Mouse (Mus musculus): ENCODE data around the gene Lat.
A peak's percentile ranks its signal among the peaks of the same experiment; 100 is the strongest.
"Not testable (repeated sequence)": the region's sequence is repeated elsewhere in the genome, so short reads cannot be mapped to it uniquely, and the experiment has no call there.

Lat gene

DNA sequence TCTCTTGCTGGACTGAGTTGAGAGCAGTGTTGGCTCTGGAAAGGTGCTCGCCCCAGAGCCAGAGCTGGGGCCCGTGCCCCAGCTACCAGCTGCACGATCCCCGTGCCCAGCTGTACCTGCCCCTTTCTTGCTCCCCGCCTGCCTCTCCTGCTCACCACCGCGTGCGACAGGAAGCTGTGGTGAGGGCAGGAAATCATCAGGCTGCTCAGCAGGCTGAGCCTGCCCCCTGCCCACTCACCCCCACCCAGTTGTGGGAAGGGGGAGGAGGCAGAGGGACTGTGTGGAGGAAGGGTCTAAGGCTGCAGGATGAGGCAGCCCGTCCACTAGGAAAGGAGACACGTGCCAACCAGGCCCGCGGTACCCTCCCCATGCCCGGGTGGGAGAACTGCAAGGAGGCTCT lies at the start of gene Lat:
Gene Lat (minus strand): TSS at position 178 of the 400 bp plus-strand sequence.
- Histone ChIP-seq H3K36me3 (ENCODE audit: insufficient read depth, low read length) (peaks cover 58% of the 10 kb centered on the region), H3K9me3 (ENCODE audit: low read length) (no peaks in the 10 kb centered on the region), H3K4me3 (replicated peaks; ENCODE audit: low read length) (peak within 1 kb of the TSS; percentile 81), H3K27me3 (ENCODE audit: insufficient read depth, low read length) (peaks cover 5% of the 10 kb centered on the region), H3K4me1 (replicated peaks; ENCODE audit: low read depth, low read length) (peaks cover 64% of the 10 kb centered on the region)
- no peak for TF ChIP-seq NANOG (IDR thresholded peaks at IDR 0.05; ENCODE audit: borderline replicate concordance, low read length)
- no peak for TF ChIP-seq CTCF (conservative IDR thresholded peaks at IDR 0.05; ENCODE audit: low read length)
- no peak for TF ChIP-seq POU5F1 (IDR thresholded peaks at IDR 0.05; ENCODE audit: borderline replicate concordance, low read length)

DNA sequence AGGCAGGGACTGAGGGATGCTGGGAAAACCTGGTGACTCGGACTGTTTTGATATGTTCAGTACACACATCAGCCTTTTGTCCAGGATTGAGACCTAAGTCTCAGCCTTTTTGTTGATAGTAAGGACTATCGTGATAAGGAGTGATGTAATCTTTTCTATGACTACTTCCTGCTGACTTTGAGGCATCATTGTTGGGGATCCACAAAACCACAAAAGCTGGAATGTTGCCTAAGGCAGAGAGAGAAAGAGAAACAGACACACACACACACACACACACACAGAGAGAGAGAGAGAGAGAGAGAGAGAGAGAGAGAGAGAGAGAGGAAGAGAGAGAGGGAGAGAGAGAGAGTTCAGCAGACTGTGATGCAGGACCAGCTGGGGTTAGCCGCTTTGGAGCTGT lies 49.1 kb upstream of the Lat start:
- H3K9me3 ChIP-seq (ENCODE audit: low read length), result no peaks in the 10 kb centered on the region
- TF ChIP-seq NANOG (IDR thresholded peaks at IDR 0.05; ENCODE audit: borderline replicate concordance, low read length), result no peak
- no peak for TF ChIP-seq CTCF (conservative IDR thresholded peaks at IDR 0.05; ENCODE audit: low read length)
- TF ChIP-seq POU5F1 (IDR thresholded peaks at IDR 0.05; ENCODE audit: borderline replicate concordance, low read length), result no peak

DNA sequence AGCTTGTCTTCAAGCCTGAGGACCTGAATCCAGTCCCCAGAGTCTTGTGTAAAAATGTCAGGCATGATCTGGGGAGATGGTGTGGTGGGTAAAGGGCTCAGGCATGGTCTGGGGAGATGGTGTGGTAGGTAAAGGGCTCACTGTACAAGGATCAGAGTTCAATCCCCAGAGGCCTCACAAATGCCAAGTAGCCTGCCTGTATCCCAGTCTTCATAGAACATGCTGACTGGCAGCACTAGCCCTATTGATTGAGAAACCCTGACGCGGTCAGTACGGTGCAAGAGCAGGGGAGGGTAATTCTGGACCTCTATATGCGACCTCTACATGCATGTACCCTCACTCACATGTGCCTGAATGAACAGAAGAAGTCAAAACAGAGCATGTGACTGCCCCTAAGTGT lies 48.2 kb upstream of the Lat start:
- TF ChIP-seq CTCF (conservative IDR thresholded peaks at IDR 0.05; ENCODE audit: low read length) (no peak), POU5F1 (IDR thresholded peaks at IDR 0.05; ENCODE audit: borderline replicate concordance, low read length) (no peak), NANOG (IDR thresholded peaks at IDR 0.05; ENCODE audit: borderline replicate concordance, low read length) (no peak)
- no peaks in the 10 kb centered on the region for H3K27me3 ChIP-seq (ENCODE audit: insufficient read depth, low read length)
- no peaks in the 10 kb centered on the region for H3K36me3 ChIP-seq (ENCODE audit: insufficient read depth, low read length)

More for the DNA sequence above, 49.1 kb upstream of the Lat start:
- Histone ChIP-seq H3K36me3 (ENCODE audit: insufficient read depth, low read length) (no peaks in the 10 kb centered on the region), H3K27me3 (ENCODE audit: insufficient read depth, low read length) (no peaks in the 10 kb centered on the region), H3K4me3 (replicated peaks; ENCODE audit: low read length) (no peak overlapping the region), H3K4me1 (replicated peaks; ENCODE audit: low read depth, low read length) (peaks cover 32% of the 10 kb centered on the region)

DNA sequence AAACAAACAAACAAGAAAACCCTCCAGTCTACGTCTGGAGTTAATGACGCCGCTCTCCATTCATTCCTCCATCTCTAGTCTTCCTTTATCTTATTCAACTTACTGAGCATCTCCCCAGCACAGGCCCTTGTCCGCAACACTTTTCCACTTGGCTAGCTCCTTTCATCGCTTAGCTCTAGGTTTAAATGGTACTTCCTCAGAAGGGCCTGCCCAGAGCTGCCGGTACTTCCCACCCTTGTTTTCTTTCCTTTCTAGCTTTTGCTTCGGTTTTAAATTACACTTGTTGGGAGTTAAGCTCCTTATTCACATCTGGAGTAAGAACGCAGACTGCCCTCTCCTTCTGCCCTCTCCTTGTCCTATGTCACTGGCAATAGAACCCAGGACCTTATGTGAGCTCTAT lies 47.7 kb upstream of the Lat start:
- H3K4me3 ChIP-seq (replicated peaks; ENCODE audit: low read length), result no peak overlapping the region
- H3K4me1 ChIP-seq (replicated peaks; ENCODE audit: low read depth, low read length), result peaks cover 42% of the 10 kb centered on the region
- no peaks in the 10 kb centered on the region for H3K36me3 ChIP-seq (ENCODE audit: insufficient read depth, low read length)
- TF ChIP-seq POU5F1 (IDR thresholded peaks at IDR 0.05; ENCODE audit: borderline replicate concordance, low read length), result no peak
- no peak for TF ChIP-seq CTCF (conservative IDR thresholded peaks at IDR 0.05; ENCODE audit: low read length)
- no peak for TF ChIP-seq NANOG (IDR thresholded peaks at IDR 0.05; ENCODE audit: borderline replicate concordance, low read length)
- no peaks in the 10 kb centered on the region for H3K9me3 ChIP-seq (ENCODE audit: low read length)
- H3K27me3 ChIP-seq (ENCODE audit: insufficient read depth, low read length), result no peaks in the 10 kb centered on the region

More for the DNA sequence above, 48.2 kb upstream of the Lat start:
- H3K4me1 ChIP-seq (replicated peaks; ENCODE audit: low read depth, low read length), result peaks cover 41% of the 10 kb centered on the region
- no peak overlapping the region for H3K4me3 ChIP-seq (replicated peaks; ENCODE audit: low read length)
- no peaks in the 10 kb centered on the region for H3K9me3 ChIP-seq (ENCODE audit: low read length)

DNA sequence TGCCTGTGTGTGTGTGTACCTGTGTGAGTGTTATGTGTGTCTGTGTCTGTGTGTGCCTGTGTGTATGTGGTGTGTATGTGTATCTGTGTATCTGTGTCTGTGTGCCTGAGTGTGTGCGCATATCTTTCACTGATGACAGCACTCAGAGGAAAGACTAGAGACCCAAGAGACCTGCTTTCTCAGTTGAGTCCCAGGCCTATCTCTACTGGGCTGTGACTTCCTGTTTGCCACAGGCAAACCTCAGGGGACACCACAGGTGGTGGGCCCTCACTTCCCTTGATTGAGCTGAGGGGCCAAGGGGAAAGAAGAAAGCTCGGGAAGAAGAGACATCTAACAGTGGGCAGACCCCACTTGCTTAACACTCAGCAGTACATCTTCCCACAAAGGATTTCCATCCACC lies 47.2 kb upstream of the Lat start:
- no peaks in the 10 kb centered on the region for H3K36me3 ChIP-seq (ENCODE audit: insufficient read depth, low read length)
- no peak for TF ChIP-seq POU5F1 (IDR thresholded peaks at IDR 0.05; ENCODE audit: borderline replicate concordance, low read length)
- peaks cover 42% of the 10 kb centered on the region for H3K4me1 ChIP-seq (replicated peaks; ENCODE audit: low read depth, low read length)
- H3K27me3 ChIP-seq (ENCODE audit: insufficient read depth, low read length), result peaks cover 4% of the 10 kb centered on the region; the same call in 1 of the 2 replicates
- no peaks in the 10 kb centered on the region for H3K9me3 ChIP-seq (ENCODE audit: low read length)
- no peak overlapping the region for H3K4me3 ChIP-seq (replicated peaks; ENCODE audit: low read length)

DNA sequence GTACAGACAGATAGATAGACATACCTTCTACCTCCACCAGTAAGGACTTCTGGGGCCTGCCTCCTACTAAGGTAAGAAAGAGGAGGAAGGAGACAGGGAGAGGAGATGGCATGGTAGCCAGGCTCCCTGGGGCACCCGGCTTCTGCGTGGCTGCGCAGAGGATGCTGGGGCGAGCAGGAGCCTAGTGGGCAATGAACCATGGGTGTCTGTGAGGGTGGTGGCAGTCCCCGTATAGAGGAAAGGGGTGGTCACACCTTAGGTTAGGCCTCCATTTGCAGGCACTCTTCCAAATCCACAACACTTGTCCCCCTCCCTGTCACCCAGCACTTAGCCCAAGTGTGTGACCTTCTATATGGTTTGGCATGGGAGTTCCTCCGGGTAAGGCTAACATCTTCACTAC lies 45.4 kb upstream of the Lat start, which contains the start of gene Cd19:
Gene Cd19 (minus strand): TSS at position 165 of the 400 bp plus-strand sequence.
- H3K36me3 ChIP-seq (ENCODE audit: insufficient read depth, low read length), result no peaks in the 10 kb centered on the region
- H3K9me3 ChIP-seq (ENCODE audit: low read length), result no peaks in the 10 kb centered on the region
- H3K4me1 ChIP-seq (replicated peaks; ENCODE audit: low read depth, low read length), result peaks cover 42% of the 10 kb centered on the region
- TF ChIP-seq POU5F1 (IDR thresholded peaks at IDR 0.05; ENCODE audit: borderline replicate concordance, low read length) (no peak), CTCF (conservative IDR thresholded peaks at IDR 0.05; ENCODE audit: low read length) (no peak), NANOG (IDR thresholded peaks at IDR 0.05; ENCODE audit: borderline replicate concordance, low read length) (no peak)
- no peak within 1 kb of the TSS for H3K4me3 ChIP-seq (replicated peaks; ENCODE audit: low read length)
- H3K27me3 ChIP-seq (ENCODE audit: insufficient read depth, low read length), result peaks cover 11% of the 10 kb centered on the region

DNA sequence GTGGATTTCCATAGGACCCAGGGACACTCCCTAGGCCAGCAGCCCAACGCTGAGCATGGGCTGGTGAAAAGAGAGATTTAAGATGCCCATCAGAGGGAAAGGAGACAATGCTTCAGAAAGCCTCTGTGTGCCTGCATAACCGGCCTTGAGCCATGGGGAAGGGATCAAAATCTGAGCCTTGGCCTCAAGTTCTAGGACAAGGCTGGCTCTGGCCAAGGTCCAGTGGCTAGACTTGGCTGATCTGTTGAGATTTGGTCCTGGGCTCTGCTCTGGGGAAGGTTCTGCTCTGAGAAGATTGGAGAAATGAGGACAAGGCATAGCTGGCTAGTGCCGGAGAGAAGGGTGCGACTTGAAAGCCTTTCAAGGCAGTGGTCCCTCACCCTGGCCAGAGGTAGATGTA lies 41.7 kb upstream of the Lat start:
- no peak overlapping the region for H3K4me3 ChIP-seq (replicated peaks; ENCODE audit: low read length)
- H3K4me1 ChIP-seq (replicated peaks; ENCODE audit: low read depth, low read length), result peaks cover 19% of the 10 kb centered on the region
- H3K27me3 ChIP-seq (ENCODE audit: insufficient read depth, low read length), result peaks cover 11% of the 10 kb centered on the region
- TF ChIP-seq NANOG (IDR thresholded peaks at IDR 0.05; ENCODE audit: borderline replicate concordance, low read length) (no peak), CTCF (conservative IDR thresholded peaks at IDR 0.05; ENCODE audit: low read length) (no peak), POU5F1 (IDR thresholded peaks at IDR 0.05; ENCODE audit: borderline replicate concordance, low read length) (no peak)
- no peaks in the 10 kb centered on the region for H3K36me3 ChIP-seq (ENCODE audit: insufficient read depth, low read length)
- H3K9me3 ChIP-seq (ENCODE audit: low read length), result no peaks in the 10 kb centered on the region

DNA sequence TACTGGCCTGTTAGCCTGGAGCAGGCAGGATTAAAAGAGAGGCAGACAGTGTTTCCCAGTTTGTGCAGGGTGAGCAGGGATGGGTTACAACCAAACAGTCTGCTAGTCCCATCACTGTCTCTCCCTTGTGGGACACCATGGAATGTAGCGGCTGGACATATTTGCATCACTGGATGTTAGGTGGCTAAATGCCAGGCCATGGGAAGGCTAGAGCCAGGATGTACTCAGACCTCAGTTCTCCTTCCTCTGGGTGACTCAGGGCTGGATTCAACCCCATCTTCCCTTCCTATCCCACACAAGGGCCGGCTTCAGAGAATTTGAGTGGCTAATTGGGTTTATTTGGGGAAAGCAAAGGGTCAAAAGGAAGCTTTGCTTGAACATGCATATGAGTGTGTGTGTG lies 39.3 kb upstream of the Lat start:
- Histone ChIP-seq H3K27me3 (ENCODE audit: insufficient read depth, low read length) (peaks cover 11% of the 10 kb centered on the region), H3K36me3 (ENCODE audit: insufficient read depth, low read length) (no peaks in the 10 kb centered on the region), H3K4me1 (replicated peaks; ENCODE audit: low read depth, low read length) (peaks cover 12% of the 10 kb centered on the region), H3K9me3 (ENCODE audit: low read length) (no peaks in the 10 kb centered on the region), H3K4me3 (replicated peaks; ENCODE audit: low read length) (no peak overlapping the region)
- TF ChIP-seq POU5F1 (IDR thresholded peaks at IDR 0.05; ENCODE audit: borderline replicate concordance, low read length), result no peak
- TF ChIP-seq NANOG (IDR thresholded peaks at IDR 0.05; ENCODE audit: borderline replicate concordance, low read length), result no peak
- no peak for TF ChIP-seq CTCF (conservative IDR thresholded peaks at IDR 0.05; ENCODE audit: low read length)

DNA sequence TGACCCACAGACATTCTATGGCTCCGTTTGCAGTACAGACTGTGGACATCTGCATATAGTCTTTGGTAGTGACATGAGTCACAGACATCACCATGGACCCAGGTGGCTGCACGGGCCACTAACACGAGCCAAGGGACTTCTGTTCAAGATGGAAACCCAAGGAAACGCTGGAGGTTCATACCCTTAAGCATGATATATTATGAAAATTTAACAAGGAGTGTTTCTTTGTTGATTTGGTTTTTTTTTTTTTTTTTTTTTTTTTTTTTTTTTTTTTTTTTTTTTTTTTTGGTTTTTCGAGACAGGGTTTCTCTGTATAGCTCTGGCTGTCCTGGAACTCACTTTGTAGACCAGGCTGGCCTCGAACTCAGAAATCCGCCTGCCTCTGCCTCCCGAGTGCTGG lies 33.1 kb upstream of the Lat start:
- not testable (repeated sequence) for H3K4me3 ChIP-seq (replicated peaks; ENCODE audit: low read length); H3K27me3 ChIP-seq (ENCODE audit: insufficient read depth, low read length); H3K36me3 ChIP-seq (ENCODE audit: insufficient read depth, low read length); H3K9me3 ChIP-seq (ENCODE audit: low read length)
- H3K4me1 ChIP-seq (replicated peaks; ENCODE audit: low read depth, low read length), result peaks cover 11% of the 10 kb centered on the region

Data from E14TG2a.4 (cell line).